Mouse (Mus musculus): Measurements from ENCODE around the gene Rasl10a.

- no peak for TF ChIP-seq POLR2A (IDR thresholded peaks at IDR 0.05; ENCODE audit: low read depth, low read length)
- no peak; the same call in 1 of the 2 replicates for TF ChIP-seq CTCF (IDR thresholded peaks at IDR 0.05; ENCODE audit: extremely low read depth, insufficient read length, insufficient replicate concordance, low read depth, low read length)
These were observed 17.0 kb downstream of the Rasl10a start for GRCm38 (mm10) chr11:5074882-5075281.

All from small intestine, adult 2 months (tissue).